Comparison of ENCODE assay signal across 27 mouse cellular contexts in the genomic region with DNA sequence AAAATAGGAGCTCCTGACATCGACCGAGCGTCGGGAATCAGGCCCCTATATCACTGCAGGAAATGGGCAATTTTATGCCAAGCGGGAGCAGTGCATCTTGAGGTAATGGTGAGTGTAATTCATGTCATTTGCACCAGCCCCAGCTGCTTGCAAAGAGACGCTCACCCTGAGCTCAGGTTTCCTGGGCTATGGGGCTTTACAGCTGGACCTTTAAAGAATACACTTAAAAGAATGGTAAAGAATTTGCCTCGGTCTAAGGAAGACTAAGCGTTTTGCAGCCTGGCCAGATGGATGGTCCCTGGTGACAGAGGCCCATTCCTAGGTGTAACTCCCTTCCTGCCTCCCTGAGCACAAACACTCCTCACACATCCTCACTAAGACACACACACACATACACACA.
DNase-seq lines count a peak whose midpoint lies in the region; ATAC-seq and TF ChIP-seq lines count a peak whose summit lies in the region.
"Had no signal": no experiment of that assay in that cellular context is flagged by ENCODE, and none has a peak within 500 bp of the region (broad histone marks: within the 10 kb centered on the region; RNA-seq: fewer than 3 reads in every experiment).

No protein-coding gene starts in this region.

- no peaks in the 10 kb centered on the region for H3K27me3 ChIP-seq in kidney, embryonic 14.5 days (ENCODE audit: control insufficient read depth, insufficient read depth, low read length)
- H3K27me3 ChIP-seq in kidney, postnatal 0 days (ENCODE audit: insufficient read depth, low read length) = no peaks in the 10 kb centered on the region
- no peaks in the 10 kb centered on the region for H3K27me3 ChIP-seq in neural tube, embryonic 13.5 days
- H3K27me3 ChIP-seq: embryonic facial prominence, embryonic 13.5 days; forebrain, embryonic 12.5 days; forebrain, embryonic 15.5 days; heart, embryonic 12.5 days; heart, embryonic 15.5 days; hindbrain, embryonic 13.5 days had no signal

- H3K4me2 ChIP-seq in kidney, embryonic 14.5 days (replicated peaks; ENCODE audit: low read depth, low read length) = no peak overlapping the region
- no peak overlapping the region for H3K4me2 ChIP-seq in kidney, postnatal 0 days (ENCODE audit: low read length)
- H3K4me2 ChIP-seq in neural tube, embryonic 13.5 days = no peak overlapping the region
- H3K4me2 ChIP-seq: embryonic facial prominence, embryonic 13.5 days; forebrain, embryonic 12.5 days; forebrain, embryonic 15.5 days; heart, embryonic 12.5 days; heart, embryonic 15.5 days; hindbrain, embryonic 13.5 days had no signal

- 18% methylated on average over 8 of the region's 8 CpGs for WGBS in kidney, embryonic 14.5 days
- 20% methylated on average over 8 of the region's 8 CpGs for WGBS in kidney, postnatal 0 days
- 12% methylated on average over 8 of the region's 8 CpGs for WGBS in neural tube, embryonic 13.5 days

- H3K4me3 ChIP-seq in kidney, embryonic 14.5 days (ENCODE audit: low read length) = no peak overlapping the region
- H3K4me3 ChIP-seq in kidney, postnatal 0 days (replicated peaks; ENCODE audit: low read depth, low read length) = no peak overlapping the region
- H3K4me3 ChIP-seq in neural tube, embryonic 13.5 days = no peak overlapping the region
- H3K4me3 ChIP-seq: embryonic facial prominence, embryonic 10.5 days; embryonic facial prominence, embryonic 13.5 days; erythroblast, embryonic 14.5 days; forebrain, embryonic 12.5 days; forebrain, embryonic 15.5 days; heart, embryonic 12.5 days; heart, embryonic 15.5 days; hindbrain, embryonic 10.5 days; hindbrain, embryonic 13.5 days had no signal

- H3K9ac ChIP-seq in kidney, embryonic 14.5 days (ENCODE audit: low read depth, low read length) = no peak overlapping the region
- no peak overlapping the region for H3K9ac ChIP-seq in kidney, postnatal 0 days (ENCODE audit: low read depth, low read length)
- no peak overlapping the region for H3K9ac ChIP-seq in neural tube, embryonic 13.5 days
- H3K9ac ChIP-seq: embryonic facial prominence, embryonic 13.5 days; forebrain, embryonic 12.5 days; forebrain, embryonic 15.5 days; heart, embryonic 12.5 days; heart, embryonic 15.5 days; hindbrain, embryonic 13.5 days had no signal

- peak; percentile 70; the same call in 1 of the 2 replicates for ATAC-seq in kidney, embryonic 14.5 days (ENCODE audit: low FRiP score, low TSS enrichment)
- no peak for ATAC-seq in kidney, postnatal 0 days (replicated peaks; ENCODE audit: low FRiP score, low read depth)
- no peak for ATAC-seq in neural tube, embryonic 13.5 days (ENCODE audit: low read depth)
- ATAC-seq: activated CD4-positive, CD25-positive, alpha-beta regulatory T cell, adult 4 months; forebrain, embryonic 15.5 days had no signal

- peaks cover under 1% of the 10 kb centered on the region; the same call in 1 of the 2 replicates for H3K9me3 ChIP-seq in kidney, embryonic 14.5 days (ENCODE audit: control insufficient read depth, low read length)
- no peaks in the 10 kb centered on the region for H3K9me3 ChIP-seq in kidney, postnatal 0 days (replicated peaks; ENCODE audit: low read length)
- H3K9me3 ChIP-seq in neural tube, embryonic 13.5 days = peaks cover 3% of the 10 kb centered on the region; the same call in 1 of the 2 replicates
- H3K9me3 ChIP-seq: embryonic facial prominence, embryonic 10.5 days; forebrain, embryonic 15.5 days; heart, embryonic 15.5 days; hindbrain, embryonic 13.5 days had no signal

- no peaks in the 10 kb centered on the region for H3K36me3 ChIP-seq in kidney, embryonic 14.5 days (ENCODE audit: control insufficient read depth, insufficient read depth, low read length)
- no peaks in the 10 kb centered on the region for H3K36me3 ChIP-seq in kidney, postnatal 0 days (ENCODE audit: insufficient read depth, low read length)
- H3K36me3 ChIP-seq in neural tube, embryonic 13.5 days = no peaks in the 10 kb centered on the region
- H3K36me3 ChIP-seq: embryonic facial prominence, embryonic 10.5 days; embryonic facial prominence, embryonic 13.5 days; forebrain, embryonic 12.5 days; forebrain, embryonic 15.5 days; heart, embryonic 12.5 days; heart, embryonic 15.5 days; hindbrain, embryonic 10.5 days; hindbrain, embryonic 13.5 days had no signal

- H3K4me1 ChIP-seq in kidney, embryonic 14.5 days (ENCODE audit: control insufficient read depth, insufficient read depth, low read length) = no peaks in the 10 kb centered on the region
- H3K4me1 ChIP-seq in kidney, postnatal 0 days (replicated peaks; ENCODE audit: insufficient read depth, low read length) = no peaks in the 10 kb centered on the region
- peaks cover 27% of the 10 kb centered on the region for H3K4me1 ChIP-seq in neural tube, embryonic 13.5 days (replicated peaks)
- H3K4me1 ChIP-seq: heart, embryonic 12.5 days; heart, embryonic 15.5 days had no signal

- DNase-seq in kidney, adult 8-10 months = no peak
- DNase-seq in kidney, postnatal 0 days (ENCODE audit: low spot score) = peak; percentile 51
- no peak for DNase-seq in kidney, postnatal 4 days
- no peak for DNase-seq in neural tube, embryonic 10.5 days (ENCODE audit: extremely low spot score, low spot score)
- DNase-seq: adrenal gland, adult 8-10 months; adrenal gland, postnatal 25 days; cerebellum, adult 11-12 months; cerebellum, adult 8-10 months; cerebellum, postnatal 10 days; cerebellum, postnatal 36 days; embryo, embryonic 11 days; gastrocnemius, postnatal 25 days; heart, adult 18-20 months; heart, postnatal 10 days; heart, postnatal 36 days had no signal

- peak overlapping the region; percentile 37; the same call in 1 of the 2 replicates for H3K27ac ChIP-seq in kidney, embryonic 14.5 days (ENCODE audit: low read depth, low read length)
- no peak overlapping the region for H3K27ac ChIP-seq in kidney, postnatal 0 days
- 0 out of 2 replicates have a peak overlapping the region, but pooled peaks have one; percentile 6 for H3K27ac ChIP-seq in neural tube, embryonic 13.5 days (replicated peaks)
- H3K27ac ChIP-seq: embryonic facial prominence, embryonic 10.5 days; embryonic facial prominence, embryonic 13.5 days; forebrain, embryonic 12.5 days; forebrain, embryonic 15.5 days; heart, embryonic 15.5 days; hindbrain, embryonic 10.5 days; hindbrain, embryonic 13.5 days had no signal

- no peak for TF ChIP-seq CTCF in kidney, postnatal 0 days (IDR thresholded peaks at IDR 0.05; ENCODE audit: low read depth)
